Mouse (Mus musculus): ENCODE measurements around the gene Acp5.

DNA sequence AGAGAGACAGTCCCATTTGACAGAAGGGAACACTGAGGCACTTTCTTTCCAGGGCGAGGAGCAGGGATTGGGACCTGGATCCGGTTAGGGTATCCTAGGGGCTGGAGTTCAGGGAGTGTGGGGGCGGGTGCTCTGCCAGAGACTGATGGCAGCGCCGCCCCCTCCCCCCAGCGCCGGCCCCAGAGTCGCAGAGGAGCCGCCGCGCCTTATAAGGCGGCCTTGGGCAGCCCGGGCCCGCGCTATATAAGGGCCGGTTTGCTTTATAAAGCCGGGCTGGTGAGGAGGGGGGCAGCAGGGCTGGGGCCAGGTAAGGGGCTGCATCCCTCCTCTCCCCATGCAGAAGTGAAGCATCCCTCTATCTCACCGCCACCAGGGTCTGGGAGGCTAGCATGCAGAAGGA lies 35.6 kb downstream of the Acp5 start:
- TF ChIP-seq CTCF (IDR thresholded peaks at IDR 0.05; ENCODE audit: low read depth): no peak
- TF ChIP-seq EP300 (optimal IDR thresholded peaks at IDR 0.05): no peak

Measured in stomach, postnatal 0 days (tissue).